Mouse (Mus musculus): ENCODE results near the gene Cep95.
"Not testable (repeated sequence)": the region's sequence is repeated elsewhere in the genome, so short reads cannot be mapped to it uniquely, and the experiment has no call there.

The Cep95 gene

GRCm38 (mm10) chr11:106788775-106789459 lies at the start of gene Cep95, which contains the start of gene Ddx5:
TSS of gene Cep95 (plus strand) at chr11:106789252.
TSS of gene Ddx5 (minus strand) at chr11:106789185.
- DNase-seq, result peak; percentile 99

GRCm38 (mm10) chr11:106740724-106741123 lies 48.3 kb upstream of the Cep95 start:
- DNase-seq, result not testable (repeated sequence)

GRCm38 (mm10) chr11:106741232-106741631 lies 47.8 kb upstream of the Cep95 start:
- no peak for DNase-seq

- DNase-seq, result no peak
These were observed 47.2 kb upstream of the Cep95 start for GRCm38 (mm10) chr11:106741826-106742225.

- DNase-seq, result no peak
These were observed 46.6 kb upstream of the Cep95 start for GRCm38 (mm10) chr11:106742388-106742841.

GRCm38 (mm10) chr11:106744949-106745348 lies 44.1 kb upstream of the Cep95 start:
- DNase-seq, result no peak

- not testable (repeated sequence) for DNase-seq
These were observed 39.4 kb upstream of the Cep95 start for GRCm38 (mm10) chr11:106749557-106750120.

- no peak for DNase-seq
These were observed 38.8 kb upstream of the Cep95 start, which contains the start of gene Pecam1 for GRCm38 (mm10) chr11:106750121-106750751. TSS of gene Pecam1 (minus strand) at chr11:106750628.

- no peak for DNase-seq
These were observed 37.7 kb upstream of the Cep95 start, which contains the start of gene Milr1 for GRCm38 (mm10) chr11:106751039-106752018. TSS of gene Milr1 (plus strand) at chr11:106751226.

GRCm38 (mm10) chr11:106752103-106752502 lies 36.9 kb upstream of the Cep95 start:
- DNase-seq, result no peak

- no peak for DNase-seq
These were observed 35.7 kb upstream of the Cep95 start for GRCm38 (mm10) chr11:106753314-106753713.

- DNase-seq, result no peak
These were observed 33.5 kb upstream of the Cep95 start for GRCm38 (mm10) chr11:106755583-106755982.

GRCm38 (mm10) chr11:106759028-106759427 lies 30.0 kb upstream of the Cep95 start:
- DNase-seq, result no peak

GRCm38 (mm10) chr11:106760511-106760910 lies 28.5 kb upstream of the Cep95 start:
- DNase-seq, result no peak

GRCm38 (mm10) chr11:106762139-106762799 lies 26.8 kb upstream of the Cep95 start:
- DNase-seq, result no peak

GRCm38 (mm10) chr11:106762800-106763185 lies 26.3 kb upstream of the Cep95 start:
- no peak for DNase-seq

- DNase-seq, result no peak
These were observed 22.4 kb upstream of the Cep95 start for GRCm38 (mm10) chr11:106766611-106767162.

GRCm38 (mm10) chr11:106767516-106767915 lies 21.5 kb upstream of the Cep95 start:
- DNase-seq, result no peak

GRCm38 (mm10) chr11:106770195-106770974 lies 18.7 kb upstream of the Cep95 start:
- no peak for DNase-seq

- no peak for DNase-seq
These were observed 16.0 kb upstream of the Cep95 start for GRCm38 (mm10) chr11:106773061-106773460.

GRCm38 (mm10) chr11:106776960-106777359 lies 12.1 kb upstream of the Cep95 start:
- DNase-seq, result peak; percentile 79

Measured in kidney, adult 9 months (tissue).